Mouse (Mus musculus): ENCODE measurements at regions not wholly inside any gene's neighbourhood (a gene's known extent, or its start where the extent isn't known, plus 50 kb on each side); places are given as distances from the start of the nearest gene placed in this dataset.

GRCm38 (mm10) chr4:34151605-34152347 is 101.8 kb upstream of the Spaca1 start:
- TF ChIP-seq EP300 (IDR thresholded peaks at IDR 0.05; ENCODE audit: low read length) (no peak), JUND (conservative IDR thresholded peaks at IDR 0.05; ENCODE audit: low read depth, low read length) (no peak)

All from CH12.LX (cell line).